Mouse (Mus musculus): ENCODE results near the gene Pcdh7.

DNA sequence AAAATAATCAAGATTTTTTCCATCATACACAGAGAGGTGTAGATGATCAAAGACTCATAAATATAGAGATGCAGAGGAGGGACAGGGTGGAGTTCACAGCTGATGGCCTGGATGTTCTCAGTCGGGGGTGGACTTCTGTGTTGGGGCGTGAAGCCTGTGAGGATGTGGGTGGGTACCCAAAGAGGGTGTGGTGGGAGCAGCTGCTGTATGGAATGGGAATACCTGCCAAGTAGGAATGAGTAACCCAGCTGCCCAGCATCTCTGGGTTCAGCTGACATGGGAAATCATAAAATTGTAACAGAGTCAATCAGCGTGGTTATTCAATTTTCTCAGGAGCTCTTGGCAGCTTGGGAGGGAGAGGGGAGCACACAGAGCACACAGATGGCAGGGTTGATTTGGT, 85.3 kb downstream of the Pcdh7 start:
- TF ChIP-seq CTCF (conservative IDR thresholded peaks at IDR 0.05; ENCODE audit: low read length) = no peak
- TF ChIP-seq NANOG (IDR thresholded peaks at IDR 0.05; ENCODE audit: borderline replicate concordance, low read length) = no peak
